Mouse (Mus musculus) liver, adult (tissue): Measurements from ENCODE around the gene Ttc39b.

Source experiments
- GATA4 ChIP-seq: IDR thresholded peaks from 2 replicates; pipeline ENCODE4 v1.6.1; 2014; ENCODE audit warnings: mild to moderate bottlenecking, low read length; ENCODE audit not compliant: insufficient replicate concordance

Ttc39b gene

GRCm38 (mm10) chr4:83233181-83234123, 90.6 kb downstream of the Ttc39b start:
- no peak for TF ChIP-seq GATA4

- TF ChIP-seq GATA4 = no peak
Observed at GRCm38 (mm10) chr4:83232315-83232880, 91.7 kb downstream of the Ttc39b start.

GRCm38 (mm10) chr4:83228664-83229283, 95.3 kb downstream of the Ttc39b start:
- TF ChIP-seq GATA4 = no peak

GRCm38 (mm10) chr4:83228073-83228472, 96.0 kb downstream of the Ttc39b start:
- TF ChIP-seq GATA4 = no peak

GRCm38 (mm10) chr4:83225633-83226360, 98.3 kb downstream of the Ttc39b start:
- TF ChIP-seq GATA4 = no peak

- no peak for TF ChIP-seq GATA4
Observed at GRCm38 (mm10) chr4:83224242-83224641, 99.8 kb downstream of the Ttc39b start.

- TF ChIP-seq GATA4 = no peak
Observed at GRCm38 (mm10) chr4:83223197-83223596, 100.9 kb downstream of the Ttc39b start.

- TF ChIP-seq GATA4 = no peak
Observed at GRCm38 (mm10) chr4:83220761-83221557, 103.1 kb downstream of the Ttc39b start.

- TF ChIP-seq GATA4 = no peak
Observed at GRCm38 (mm10) chr4:83219253-83219652, 104.8 kb downstream of the Ttc39b start.

GRCm38 (mm10) chr4:83217128-83217527, 106.9 kb downstream of the Ttc39b start:
- TF ChIP-seq GATA4 = no peak

- no peak for TF ChIP-seq GATA4
Observed at GRCm38 (mm10) chr4:83216381-83216780, 107.7 kb downstream of the Ttc39b start.

GRCm38 (mm10) chr4:83215776-83216175, 108.3 kb downstream of the Ttc39b start:
- no peak for TF ChIP-seq GATA4

GRCm38 (mm10) chr4:83214822-83215558, 109.1 kb downstream of the Ttc39b start:
- no peak for TF ChIP-seq GATA4

- no peak for TF ChIP-seq GATA4
Observed at GRCm38 (mm10) chr4:83213752-83214151, 110.3 kb downstream of the Ttc39b start.
